Mouse (Mus musculus): ENCODE measurements around the gene Gm20388.

DNA sequence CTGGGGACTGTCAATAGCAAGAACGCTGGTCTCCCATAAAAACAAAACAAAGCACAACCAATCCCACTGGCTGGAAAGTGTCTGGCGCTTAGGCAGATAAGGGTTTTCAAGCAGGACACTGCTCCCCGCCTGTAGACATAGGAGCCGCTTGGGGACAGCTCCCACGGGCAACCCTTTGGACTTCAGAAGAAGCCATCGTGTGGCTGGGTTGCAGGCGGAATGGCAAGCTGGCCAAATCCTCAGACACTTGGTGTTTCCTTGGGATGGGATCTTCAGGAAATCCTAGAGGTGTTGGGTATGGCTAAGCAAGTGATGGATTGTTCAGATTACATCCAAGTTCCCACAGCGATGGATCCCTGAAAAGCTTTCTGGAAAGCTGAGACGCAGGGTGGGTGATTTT lies 3603.5 kb downstream of the Gm20388 start:
- TF ChIP-seq CTCF (IDR thresholded peaks at IDR 0.05; ENCODE audit: borderline replicate concordance, insufficient read depth, low read depth, low read length) (no peak), POLR2A (IDR thresholded peaks at IDR 0.05; ENCODE audit: borderline replicate concordance, insufficient read depth, low read length) (no peak)
